Mouse (Mus musculus) right cerebral cortex, postnatal 10 days (tissue): ENCODE measurements at regions not wholly inside any gene's neighbourhood (a gene's known extent, or its start where the extent isn't known, plus 50 kb on each side); places are given as distances from the start of the nearest gene placed in this dataset.
"Not testable (repeated sequence)": the region's sequence is repeated elsewhere in the genome, so short reads cannot be mapped to it uniquely, and the experiment has no call there.

Source experiments
- DNase-seq, 2 experiments: peaks; one replicate each; pipeline ENCODE4 v3.0.0; 2021; ENCODE audit warnings: low spot score in 2 of 2

- no peak for DNase-seq
These were observed 191.7 kb downstream of the Tprg start for GRCm38 (mm10) chr16:25478300-25478699.

- peak in 1 of 2 experiments; percentile 23 for DNase-seq
These were observed 197.2 kb downstream of the Tprg start for GRCm38 (mm10) chr16:25483831-25484254.

GRCm38 (mm10) chr16:25485007-25485406 lies 198.4 kb downstream of the Tprg start:
- DNase-seq: no peak

GRCm38 (mm10) chr16:25486477-25487094 lies 197.0 kb upstream of the Trp63 start:
- no peak for DNase-seq

GRCm38 (mm10) chr16:25490847-25491246 lies 192.7 kb upstream of the Trp63 start:
- no peak for DNase-seq

GRCm38 (mm10) chr16:25494153-25494552 lies 189.4 kb upstream of the Trp63 start:
- no peak for DNase-seq

GRCm38 (mm10) chr16:25495586-25496196 lies 187.9 kb upstream of the Trp63 start:
- DNase-seq: no peak

GRCm38 (mm10) chr16:25504829-25505228 lies 178.7 kb upstream of the Trp63 start:
- DNase-seq: no peak

GRCm38 (mm10) chr16:25517114-25517868 lies 166.3 kb upstream of the Trp63 start:
- DNase-seq: no peak

- not testable (repeated sequence) for DNase-seq
These were observed 160.4 kb upstream of the Trp63 start for GRCm38 (mm10) chr16:25523141-25523540.

- no peak for DNase-seq
These were observed 159.9 kb upstream of the Trp63 start for GRCm38 (mm10) chr16:25523621-25524020.

GRCm38 (mm10) chr16:25527850-25528249 lies 155.7 kb upstream of the Trp63 start:
- no peak for DNase-seq

- DNase-seq: no peak
These were observed 155.2 kb upstream of the Trp63 start for GRCm38 (mm10) chr16:25528313-25528712.

GRCm38 (mm10) chr16:25529681-25530080 lies 153.9 kb upstream of the Trp63 start:
- DNase-seq: peak; percentile 29 to 32

- no peak for DNase-seq
These were observed 151.7 kb upstream of the Trp63 start for GRCm38 (mm10) chr16:25531761-25532336.

- peak; percentile 26 to 46 for DNase-seq
These were observed 150.9 kb upstream of the Trp63 start for GRCm38 (mm10) chr16:25532519-25533205.

GRCm38 (mm10) chr16:25533206-25533580 lies 150.4 kb upstream of the Trp63 start:
- peak; percentile 63 to 74 for DNase-seq

- DNase-seq: no peak
These were observed 147.0 kb upstream of the Trp63 start for GRCm38 (mm10) chr16:25536550-25536949.

- no peak for DNase-seq
These were observed 133.9 kb upstream of the Trp63 start for GRCm38 (mm10) chr16:25549542-25550110.

- no peak for DNase-seq
These were observed 126.4 kb upstream of the Trp63 start for GRCm38 (mm10) chr16:25557181-25557580.

- DNase-seq: no peak
These were observed 103.3 kb upstream of the Trp63 start for GRCm38 (mm10) chr16:25580216-25580615.
